Mouse (Mus musculus) lung, postnatal 0 days (tissue): ENCODE measurements around the gene Rsrp1.
A peak's percentile ranks its signal among the peaks of the same experiment; 100 is the strongest.

Source experiments
- CTCF ChIP-seq: IDR thresholded peaks from 2 replicates; pipeline ENCODE4 v1.5.1; 2016; ENCODE audit warnings: antibody characterized with exemption, mild to moderate bottlenecking
- EP300 ChIP-seq: IDR thresholded peaks from 2 replicates; pipeline ENCODE4 v1.6.1; 2016; ENCODE audit warnings: antibody characterized with exemption, mild to moderate bottlenecking, control low read depth

DNA sequence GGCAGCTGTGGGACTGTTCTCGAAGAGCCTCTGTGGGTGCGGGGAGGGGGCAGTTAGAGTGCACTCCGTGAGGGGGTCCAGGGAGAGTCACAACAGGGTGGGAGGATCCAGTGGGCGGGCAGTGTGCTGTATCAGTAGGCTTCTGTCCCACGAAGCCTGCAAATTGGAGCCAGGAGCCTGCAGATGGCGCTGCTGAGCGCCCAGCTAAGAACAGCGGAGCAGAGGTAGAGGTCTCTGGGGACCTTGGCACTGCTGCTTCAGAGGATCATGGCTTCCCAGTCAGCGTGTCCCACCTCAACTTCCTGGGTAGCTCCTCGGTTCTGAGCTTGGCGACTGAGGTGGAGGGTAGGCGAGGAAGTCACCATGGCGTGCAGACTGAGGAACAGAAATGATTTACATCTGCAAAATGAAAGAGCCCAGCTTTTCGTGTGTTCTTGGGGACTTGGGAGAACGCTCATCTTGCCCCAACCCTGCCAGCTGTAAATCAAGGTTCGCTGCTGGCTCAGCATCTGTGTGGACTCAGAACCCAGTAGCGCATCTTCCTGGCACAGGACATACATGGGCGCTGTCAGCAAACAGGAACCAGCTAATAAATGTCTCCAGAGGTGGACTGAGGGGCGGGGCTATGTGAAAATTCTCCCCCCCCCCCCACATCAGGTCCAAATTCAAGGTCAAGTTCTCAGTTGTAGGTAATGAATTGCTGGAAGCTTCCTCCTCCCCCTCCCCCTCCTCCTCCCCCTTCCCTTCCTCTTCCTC lies 39.8 kb downstream of the Rsrp1 start:
- peak; percentile 71 for TF ChIP-seq CTCF
- no peak for TF ChIP-seq EP300
